Mouse (Mus musculus): ENCODE measurements at regions not wholly inside any gene's neighbourhood (a gene's known extent, or its start where the extent isn't known, plus 50 kb on each side); places are given as distances from the start of the nearest gene placed in this dataset.
A peak's percentile ranks its signal among the peaks of the same experiment; 100 is the strongest.

GRCm38 (mm10) chr15:31977563-31977962 is 199.5 kb upstream of the Tas2r119 start:
- ATAC-seq (ENCODE audit: insufficient number of reproducible peaks, low FRiP score, low TSS enrichment) = no peak

DNA sequence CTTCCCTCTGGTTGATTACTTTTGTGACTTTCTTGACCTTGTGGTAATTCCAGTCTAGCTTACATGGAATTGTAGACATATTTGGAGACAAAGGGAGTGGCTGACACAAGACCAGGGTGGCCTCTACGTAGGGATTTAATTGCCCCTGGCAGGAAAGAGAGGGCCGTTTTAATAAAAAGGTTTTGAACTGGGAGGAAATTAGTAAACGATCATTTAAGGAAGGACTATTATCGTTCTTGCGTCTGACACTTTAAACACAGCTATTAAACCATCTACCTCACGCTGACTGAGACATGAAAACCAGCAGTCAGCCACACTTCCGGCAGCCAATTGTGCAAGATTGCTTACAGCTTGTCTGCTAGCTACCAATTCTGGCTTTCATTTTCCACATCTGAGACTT is 197.1 kb upstream of the Tas2r119 start:
- ATAC-seq (ENCODE audit: insufficient number of reproducible peaks, low FRiP score, low TSS enrichment) = no peak

GRCm38 (mm10) chr15:31980791-31981190 is 196.3 kb upstream of the Tas2r119 start:
- no peak for ATAC-seq (ENCODE audit: insufficient number of reproducible peaks, low FRiP score, low TSS enrichment)

GRCm38 (mm10) chr15:31987291-31987690 is 189.8 kb upstream of the Tas2r119 start:
- no peak for ATAC-seq (ENCODE audit: insufficient number of reproducible peaks, low FRiP score, low TSS enrichment)

DNA sequence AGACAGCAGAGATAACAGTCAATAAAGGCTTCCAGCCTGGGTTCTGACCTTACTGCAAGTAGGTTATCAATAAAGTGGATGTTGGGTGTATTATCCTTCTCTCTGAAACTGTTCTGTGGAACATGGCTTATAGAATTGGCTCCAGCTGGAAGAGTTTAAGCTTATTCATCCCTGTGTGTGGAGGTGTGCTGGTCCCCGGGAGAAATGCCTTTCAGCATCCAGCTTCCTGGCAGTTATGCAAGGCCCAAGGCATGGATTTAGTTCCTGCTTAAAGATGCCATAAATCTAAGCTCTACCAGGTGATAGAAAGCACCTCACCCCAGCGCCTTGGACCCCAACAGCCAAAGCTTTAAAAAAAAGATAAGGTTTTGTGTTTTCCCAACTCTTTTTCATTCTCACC is 188.0 kb upstream of the Tas2r119 start:
- 0 out of 2 replicates have a peak, but pooled peaks have one; percentile 9 for ATAC-seq (ENCODE audit: insufficient number of reproducible peaks, low FRiP score, low TSS enrichment)

DNA sequence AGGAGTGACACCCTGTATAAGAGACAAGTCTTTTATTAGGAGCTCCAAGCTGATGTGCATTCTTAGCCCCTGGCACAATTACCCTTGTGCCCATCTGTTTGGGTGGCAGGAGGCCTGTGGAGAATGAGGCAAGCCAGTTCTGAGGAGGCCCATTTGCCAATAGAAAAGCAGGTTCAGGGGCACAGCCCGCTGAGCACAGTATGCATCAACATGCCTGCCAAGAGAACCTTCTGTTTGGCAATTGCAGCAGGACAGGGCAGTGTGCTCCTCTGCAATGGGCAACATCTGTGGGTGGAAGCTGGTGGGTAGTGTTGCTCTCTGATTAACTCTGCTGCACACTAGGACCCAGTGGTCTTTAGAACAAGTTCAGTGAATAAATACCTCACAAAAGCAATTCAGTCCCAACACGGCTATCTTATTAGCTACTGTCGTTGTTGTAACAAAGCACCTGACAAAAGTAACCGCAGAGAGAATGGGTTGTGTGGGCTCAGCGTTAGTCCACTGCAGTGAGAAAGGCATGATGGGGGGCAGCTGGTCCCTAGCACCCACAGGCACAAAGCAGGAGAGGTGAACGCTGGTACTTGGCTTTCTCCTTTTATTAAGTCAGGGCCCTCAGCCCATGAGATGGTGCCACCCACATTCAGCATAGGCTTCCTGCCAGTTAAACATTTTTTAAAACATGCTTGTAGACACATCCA is 187.3 kb upstream of the Tas2r119 start:
- peak; percentile 92 for ATAC-seq (ENCODE audit: insufficient number of reproducible peaks, low FRiP score, low TSS enrichment)

DNA sequence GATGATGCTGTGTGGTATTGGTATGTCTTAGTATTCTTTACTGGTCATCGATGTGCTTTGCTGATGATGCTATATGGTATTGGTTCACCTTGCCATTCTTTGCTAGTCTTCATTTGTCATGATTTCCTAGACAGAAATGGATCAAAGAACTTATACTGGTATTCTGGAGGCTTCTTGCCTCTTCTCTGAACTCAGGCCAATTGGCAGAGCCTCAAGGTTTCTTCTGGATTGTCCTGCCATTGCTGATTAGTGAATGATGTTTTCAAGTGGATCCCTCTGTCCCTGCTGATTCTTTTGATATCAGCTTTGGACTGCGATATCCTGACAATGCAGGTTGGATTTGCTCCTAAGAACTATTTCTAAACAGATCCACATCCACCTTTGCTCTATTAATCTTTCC is 179.1 kb upstream of the Tas2r119 start:
- no peak for ATAC-seq (ENCODE audit: insufficient number of reproducible peaks, low FRiP score, low TSS enrichment)

DNA sequence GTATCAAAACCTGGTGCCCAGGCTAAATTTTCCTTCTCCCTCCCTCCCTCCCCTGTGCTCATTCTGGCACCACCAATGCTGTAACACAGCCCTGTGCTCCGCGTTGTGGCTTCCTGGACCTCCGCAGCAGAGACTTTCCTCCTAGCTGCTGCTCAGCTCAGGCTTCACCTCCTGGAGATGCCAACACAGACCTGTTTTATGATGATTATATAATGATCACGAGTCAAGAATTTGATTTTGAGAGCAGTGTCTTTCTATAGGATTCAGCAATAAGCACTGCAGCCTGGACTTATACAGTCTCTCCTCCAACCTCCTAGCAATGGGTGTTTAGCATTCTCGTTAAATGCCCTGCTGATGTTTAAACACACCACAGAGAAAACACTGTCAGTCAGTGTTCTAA is 177.5 kb upstream of the Tas2r119 start:
- ATAC-seq (ENCODE audit: insufficient number of reproducible peaks, low FRiP score, low TSS enrichment) = peak; percentile 65

- peak; percentile 62 for ATAC-seq (ENCODE audit: insufficient number of reproducible peaks, low FRiP score, low TSS enrichment)
These were observed 174.1 kb upstream of the Tas2r119 start for GRCm38 (mm10) chr15:32002950-32003422.

- no peak for ATAC-seq (ENCODE audit: insufficient number of reproducible peaks, low FRiP score, low TSS enrichment)
These were observed 173.6 kb upstream of the Tas2r119 start for GRCm38 (mm10) chr15:32003489-32003888.

DNA sequence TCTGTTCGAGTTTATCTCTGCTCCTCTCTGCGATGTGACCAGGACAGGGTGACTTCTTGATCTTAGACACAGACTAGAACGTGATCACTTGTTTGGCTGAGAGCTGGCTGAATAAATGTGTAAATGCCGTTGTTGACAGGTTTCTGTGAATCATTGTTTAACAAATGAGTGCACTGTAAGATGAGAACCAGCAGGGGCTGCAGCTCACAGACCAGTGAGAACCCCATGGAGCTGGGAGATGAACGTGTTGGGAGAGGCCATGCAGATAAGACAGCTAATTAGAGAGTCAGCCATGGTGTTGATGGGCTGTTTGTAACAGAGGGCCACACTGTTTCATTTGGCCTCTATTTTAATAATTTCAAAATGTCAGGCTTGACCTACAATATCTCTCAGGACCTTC is 171.1 kb upstream of the Tas2r119 start:
- no peak for ATAC-seq (ENCODE audit: insufficient number of reproducible peaks, low FRiP score, low TSS enrichment)

DNA sequence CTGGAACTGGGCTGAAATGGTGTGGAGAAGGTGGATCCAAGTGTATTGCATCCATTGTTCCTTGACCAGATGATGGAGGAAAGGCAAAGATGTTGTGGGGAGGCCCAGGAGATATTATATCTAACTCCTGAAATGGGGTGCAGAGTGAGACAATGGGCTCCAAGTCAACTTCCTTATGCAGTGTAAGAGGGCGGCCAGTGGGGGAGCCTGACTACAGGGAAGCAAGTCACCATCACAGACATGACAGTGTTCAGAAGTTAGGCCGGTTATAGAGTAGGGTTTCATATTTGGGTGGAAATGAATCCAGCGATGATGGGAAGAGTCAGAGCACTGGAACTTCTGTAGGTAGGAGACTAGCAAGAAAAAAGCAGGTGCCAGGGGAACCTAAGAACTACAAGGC is 167.3 kb upstream of the Tas2r119 start:
- ATAC-seq (ENCODE audit: insufficient number of reproducible peaks, low FRiP score, low TSS enrichment) = no peak

GRCm38 (mm10) chr15:32012044-32012443 is 165.0 kb upstream of the Tas2r119 start:
- ATAC-seq (ENCODE audit: insufficient number of reproducible peaks, low FRiP score, low TSS enrichment) = no peak

GRCm38 (mm10) chr15:32012838-32013237 is 164.3 kb upstream of the Tas2r119 start:
- no peak for ATAC-seq (ENCODE audit: insufficient number of reproducible peaks, low FRiP score, low TSS enrichment)

DNA sequence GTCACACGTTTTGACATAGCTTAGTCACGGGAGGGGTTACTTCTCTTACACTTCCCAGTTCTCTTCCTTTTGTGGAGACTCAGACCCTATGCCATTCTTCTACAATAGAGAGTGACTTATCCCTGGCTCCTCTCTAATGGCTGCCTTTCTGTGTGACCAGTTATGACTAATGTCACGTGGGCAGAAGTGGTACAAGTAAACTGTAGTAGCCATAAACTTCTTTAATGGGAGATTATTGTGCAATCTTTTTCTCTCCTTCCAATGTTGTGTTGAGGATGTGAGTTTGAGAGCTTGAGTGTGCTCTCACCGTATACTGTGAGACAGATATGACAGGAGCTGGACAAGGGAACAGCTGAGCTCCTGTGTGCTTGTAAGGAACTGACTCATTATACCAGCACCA is 161.9 kb upstream of the Tas2r119 start:
- no peak for ATAC-seq (ENCODE audit: insufficient number of reproducible peaks, low FRiP score, low TSS enrichment)

- ATAC-seq (ENCODE audit: insufficient number of reproducible peaks, low FRiP score, low TSS enrichment) = no peak
These were observed 156.6 kb upstream of the Tas2r119 start for GRCm38 (mm10) chr15:32020323-32021008.

- ATAC-seq (ENCODE audit: insufficient number of reproducible peaks, low FRiP score, low TSS enrichment) = no peak
These were observed 156.0 kb upstream of the Tas2r119 start for GRCm38 (mm10) chr15:32021009-32021602.

- ATAC-seq (ENCODE audit: insufficient number of reproducible peaks, low FRiP score, low TSS enrichment) = no peak
These were observed 143.0 kb upstream of the Tas2r119 start for GRCm38 (mm10) chr15:32034091-32034490.

DNA sequence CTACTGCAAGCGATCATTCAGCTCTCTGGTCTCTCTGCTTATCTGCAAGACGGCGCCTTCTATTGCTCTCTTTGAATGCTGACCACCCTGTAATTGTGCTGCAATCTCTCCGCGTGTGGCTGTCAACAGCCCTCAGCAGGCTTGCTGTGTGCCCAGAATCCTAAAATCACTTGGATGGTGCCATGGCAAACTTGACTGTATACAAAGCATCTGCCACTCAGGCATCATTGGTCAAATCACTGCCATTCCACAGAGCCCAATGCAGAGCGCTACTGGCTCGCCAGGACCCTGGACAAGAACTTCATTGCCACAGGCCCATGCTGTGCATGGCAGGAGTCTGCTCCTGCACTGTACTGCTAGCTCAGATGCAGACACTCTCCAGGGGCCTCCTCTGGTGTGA is 142.3 kb upstream of the Tas2r119 start:
- ATAC-seq (ENCODE audit: insufficient number of reproducible peaks, low FRiP score, low TSS enrichment) = no peak

- ATAC-seq (ENCODE audit: insufficient number of reproducible peaks, low FRiP score, low TSS enrichment) = peak; percentile 86
These were observed 135.3 kb upstream of the Tas2r119 start for GRCm38 (mm10) chr15:32041764-32042163.

- ATAC-seq (ENCODE audit: insufficient number of reproducible peaks, low FRiP score, low TSS enrichment) = 0 out of 2 replicates have a peak, but pooled peaks have one; percentile 9
These were observed 134.9 kb upstream of the Tas2r119 start for GRCm38 (mm10) chr15:32042173-32042572.
